Mouse (Mus musculus): ENCODE data around the gene Gbp8.
"Not testable (repeated sequence)": the region's sequence is repeated elsewhere in the genome, so short reads cannot be mapped to it uniquely, and the experiment has no call there.

DNA sequence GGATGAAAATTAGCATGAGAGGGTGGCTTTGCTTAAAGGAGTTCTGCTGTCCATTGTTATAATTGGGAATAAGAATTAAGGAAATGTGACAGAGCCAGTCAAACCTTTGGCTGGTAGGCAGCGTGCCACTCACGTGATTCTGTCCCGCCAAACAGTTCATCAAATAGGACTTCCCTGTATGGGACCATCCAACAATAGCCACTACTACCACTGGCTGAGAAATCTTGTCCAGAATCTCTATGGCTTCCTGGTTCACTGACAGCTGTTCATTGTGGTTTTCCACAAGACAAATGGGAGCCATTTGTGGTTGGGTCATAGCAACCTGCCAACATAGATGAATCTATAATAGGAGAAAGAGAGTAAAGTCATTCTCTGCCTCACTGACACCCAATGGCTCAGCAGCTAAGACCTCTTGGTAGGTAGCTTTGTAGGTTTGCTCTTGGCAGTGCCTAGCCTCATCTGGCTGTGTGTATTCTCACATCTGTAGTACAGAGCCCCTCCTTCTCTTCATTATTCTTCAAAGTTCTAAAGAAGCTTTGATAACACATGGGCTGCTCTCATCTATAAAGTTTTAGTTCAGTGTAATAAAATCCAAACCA, 2.5 kb downstream of the Gbp8 start:
- not testable (repeated sequence) for TF ChIP-seq CTCF (IDR thresholded peaks at IDR 0.05; ENCODE audit: extremely low read depth, insufficient read length, insufficient replicate concordance, low read depth, low read length); POLR2A (IDR thresholded peaks at IDR 0.05; ENCODE audit: low read depth, low read length)

Measured in small intestine, adult 2 months (tissue).